Mouse (Mus musculus): Measurements from ENCODE around the gene Gria4.
"Not testable (repeated sequence)": the region's sequence is repeated elsewhere in the genome, so short reads cannot be mapped to it uniquely, and the experiment has no call there.

Gene Gria4

DNA sequence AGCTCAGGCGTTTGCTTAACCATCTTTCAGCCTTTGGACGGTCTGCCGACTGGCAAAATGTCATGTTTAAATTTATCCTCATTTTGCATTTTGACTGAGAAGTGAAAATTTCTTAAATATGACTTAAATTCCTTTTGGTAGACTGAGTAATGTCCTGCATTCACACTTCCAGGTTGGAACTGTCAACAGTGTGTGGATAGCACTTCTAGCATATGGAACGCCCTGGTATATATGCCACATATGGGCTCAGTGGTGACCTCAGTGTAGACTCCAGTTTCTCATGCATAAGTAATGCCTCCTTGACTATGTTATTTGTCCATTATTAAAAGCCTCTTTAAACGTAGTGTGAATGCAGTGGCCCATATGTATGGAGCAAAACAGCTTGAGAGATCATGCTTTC is 222.4 kb downstream of the Gria4 start:
- no peak for DNase-seq (ENCODE audit: low spot score in 2 of 2)

DNA sequence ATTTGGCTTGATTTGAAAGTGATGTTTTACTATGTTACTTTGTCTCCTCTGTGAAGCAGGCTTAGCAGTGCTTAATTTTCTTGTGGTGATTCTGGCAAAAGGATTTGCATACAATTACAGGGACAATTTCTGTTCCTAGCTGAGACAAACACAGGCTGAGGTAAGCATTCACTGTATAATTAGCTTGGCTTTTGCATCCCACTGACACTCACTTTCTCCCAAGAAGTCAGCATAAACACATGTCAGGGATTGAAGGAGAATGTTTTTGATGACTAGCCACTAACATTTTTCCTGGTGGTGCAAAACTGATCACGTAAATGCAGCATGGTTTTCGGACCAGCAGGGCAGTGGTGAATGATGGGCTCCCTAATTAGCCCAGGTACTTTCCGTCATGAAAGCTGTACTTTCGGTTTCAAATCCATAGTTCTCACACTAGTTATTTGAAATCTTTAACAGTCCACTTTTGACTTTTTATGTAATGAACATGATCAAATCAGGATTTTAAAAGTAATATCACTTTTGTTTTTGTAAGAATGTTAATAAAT is 240.5 kb downstream of the Gria4 start:
- no peak for DNase-seq (ENCODE audit: low spot score in 2 of 2)

DNA sequence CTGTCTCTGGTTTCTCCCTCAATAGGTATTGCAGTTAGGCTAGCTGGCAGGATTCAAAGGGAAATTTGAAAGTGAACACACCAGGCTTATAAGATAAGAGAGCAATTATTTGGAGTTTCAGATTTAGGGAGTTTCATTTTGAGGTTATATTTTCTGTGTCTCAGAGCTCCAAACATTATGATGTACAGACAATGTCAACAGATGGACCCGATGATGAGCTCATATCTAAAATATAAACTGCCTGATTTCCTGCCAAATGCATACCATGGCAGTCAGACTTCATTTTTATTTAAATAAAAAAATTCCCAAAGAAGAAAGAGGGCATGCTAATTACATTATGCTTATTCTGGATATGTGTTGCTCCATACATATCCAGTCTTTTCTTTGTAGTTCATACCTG is 256.8 kb downstream of the Gria4 start:
- DNase-seq (ENCODE audit: low spot score in 2 of 2): no peak

DNA sequence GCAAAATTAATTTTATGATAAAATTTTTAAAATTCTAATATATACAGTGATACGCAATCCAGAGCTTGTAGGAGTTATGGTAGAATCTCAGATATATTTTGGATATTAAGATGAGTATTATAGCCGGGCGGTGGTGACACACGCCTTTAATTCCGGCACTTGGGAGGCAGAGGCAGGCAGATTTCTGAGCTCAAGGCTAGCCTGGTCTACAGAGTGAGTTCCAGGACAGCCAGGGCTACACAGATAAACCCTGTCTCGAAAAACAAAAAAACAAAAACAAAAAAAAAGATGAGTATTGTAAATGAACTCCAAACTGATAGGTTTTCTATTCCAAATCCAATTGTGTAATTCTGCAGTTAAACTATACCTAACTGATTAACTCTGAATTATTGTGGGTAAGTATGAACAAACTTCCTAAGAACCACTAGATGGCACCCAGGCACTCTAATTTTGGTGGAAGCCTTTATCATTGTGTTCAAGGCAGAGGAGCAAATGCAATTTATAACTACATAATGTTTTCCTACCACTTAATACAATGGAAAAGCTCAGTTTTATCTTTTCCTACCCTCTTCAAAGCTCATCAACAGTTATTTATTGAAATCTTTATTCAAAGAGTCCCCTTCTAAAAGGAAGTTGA is 259.4 kb downstream of the Gria4 start:
- no peak for DNase-seq (ENCODE audit: low spot score in 2 of 2)

DNA sequence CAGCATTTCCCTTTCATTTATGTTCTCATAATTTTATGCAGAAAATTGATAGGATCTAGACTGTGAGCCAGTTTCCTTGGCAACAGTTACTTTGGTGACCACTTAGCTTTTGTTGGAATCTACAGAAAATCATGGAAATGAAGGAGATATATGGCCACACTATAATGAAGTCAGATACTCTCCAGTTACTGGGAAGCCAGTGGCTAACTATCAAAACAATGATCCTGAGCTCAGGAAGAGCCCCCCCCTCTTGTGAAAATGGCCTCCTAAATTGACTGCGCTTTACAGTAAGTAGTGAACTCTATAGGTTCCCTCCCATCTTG is 281.5 kb downstream of the Gria4 start:
- no peak for DNase-seq (ENCODE audit: low spot score in 2 of 2)

DNA sequence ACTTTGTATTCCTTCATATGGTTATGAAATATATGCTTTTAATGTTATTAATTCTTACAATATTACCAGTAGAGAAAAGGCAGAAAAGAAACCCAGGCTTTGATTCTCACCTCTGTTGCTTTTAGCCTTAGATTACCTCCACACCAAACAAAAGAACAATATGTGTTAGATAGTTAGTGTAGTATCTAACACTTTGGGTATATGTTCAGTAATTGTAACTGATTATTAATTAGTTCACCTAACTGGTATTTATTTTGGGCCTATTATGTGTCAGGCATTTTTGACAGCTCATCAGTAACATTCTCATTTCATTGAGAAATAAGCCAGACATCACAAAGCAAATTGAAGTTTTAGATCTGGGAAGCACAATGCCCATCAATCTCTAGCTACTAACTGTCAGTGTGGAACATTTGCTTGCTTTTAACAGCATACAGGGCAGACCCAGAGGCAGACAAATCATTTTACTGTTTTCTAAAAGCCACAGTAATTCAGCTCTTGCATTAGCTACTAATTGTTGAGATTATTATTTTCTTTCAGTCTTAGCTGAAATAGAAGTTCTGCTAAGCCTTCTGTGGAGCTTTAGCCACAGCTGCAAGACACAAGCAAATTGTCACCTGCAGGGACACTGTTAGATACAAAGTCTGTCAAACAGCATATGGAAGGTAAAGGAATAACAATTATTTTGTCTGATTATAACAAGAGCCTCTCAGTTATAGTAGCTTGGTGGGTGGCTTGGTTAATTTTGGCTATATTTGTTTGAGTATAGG is 282.1 kb downstream of the Gria4 start:
- DNase-seq (ENCODE audit: low spot score in 2 of 2): no peak

DNA sequence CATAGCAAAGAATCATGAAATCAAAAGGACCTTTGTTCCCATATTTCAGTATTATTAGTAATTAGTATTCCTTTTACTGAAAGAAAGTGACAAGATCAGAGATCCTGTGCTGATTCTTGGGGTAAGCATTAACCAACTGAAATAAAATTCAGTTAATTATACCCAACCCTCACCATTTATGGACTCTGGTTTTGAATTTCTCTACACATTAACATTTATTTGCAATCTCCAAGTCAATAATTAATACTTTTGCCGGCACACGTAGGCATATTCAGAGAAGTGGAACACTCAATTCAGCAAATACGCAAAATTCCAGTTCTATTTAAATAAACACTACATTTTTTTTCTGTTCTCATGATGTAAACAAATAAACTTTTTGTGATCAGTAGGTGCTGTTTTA is 289.9 kb downstream of the Gria4 start:
- DNase-seq (ENCODE audit: low spot score in 2 of 2): no peak

DNA sequence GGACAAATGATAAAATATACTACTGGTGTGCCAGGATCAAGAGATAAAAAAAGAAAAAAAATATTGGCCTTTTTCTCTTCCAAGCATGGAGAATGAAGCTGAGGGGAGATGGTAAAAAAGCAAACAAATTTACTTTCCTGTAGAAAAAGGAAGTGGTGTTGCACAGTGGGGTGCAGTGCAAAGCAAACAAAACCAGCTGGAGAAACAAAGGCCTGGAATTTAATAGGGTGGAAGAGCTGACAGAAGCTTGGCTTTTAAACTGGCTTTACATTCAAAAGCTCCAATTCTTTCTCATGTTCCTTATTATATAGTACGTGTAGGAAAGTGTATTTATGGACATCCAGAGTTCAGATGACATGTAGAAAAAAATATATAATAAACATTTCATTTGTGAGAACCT is 290.9 kb downstream of the Gria4 start:
- DNase-seq (ENCODE audit: low spot score in 2 of 2): no peak

DNA sequence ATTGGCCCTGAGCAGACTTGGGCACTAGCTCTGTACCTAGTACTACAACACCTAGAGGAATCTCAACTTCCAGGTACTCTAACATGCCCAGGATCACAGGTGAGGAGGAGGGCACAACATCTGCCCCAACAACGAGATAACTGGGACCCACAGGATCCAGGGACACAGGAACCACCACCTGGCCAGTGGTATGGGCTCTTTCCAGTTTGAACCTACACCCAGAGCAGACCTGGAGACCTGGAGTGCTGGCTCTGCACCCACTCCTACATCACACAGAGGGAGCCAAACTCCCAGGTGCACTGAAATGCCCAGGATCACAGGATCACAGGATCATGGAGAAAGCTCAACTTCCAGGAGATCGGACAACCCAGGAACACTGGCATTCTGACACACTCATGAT is 309.6 kb downstream of the Gria4 start:
- no peak for DNase-seq (ENCODE audit: low spot score in 2 of 2)

DNA sequence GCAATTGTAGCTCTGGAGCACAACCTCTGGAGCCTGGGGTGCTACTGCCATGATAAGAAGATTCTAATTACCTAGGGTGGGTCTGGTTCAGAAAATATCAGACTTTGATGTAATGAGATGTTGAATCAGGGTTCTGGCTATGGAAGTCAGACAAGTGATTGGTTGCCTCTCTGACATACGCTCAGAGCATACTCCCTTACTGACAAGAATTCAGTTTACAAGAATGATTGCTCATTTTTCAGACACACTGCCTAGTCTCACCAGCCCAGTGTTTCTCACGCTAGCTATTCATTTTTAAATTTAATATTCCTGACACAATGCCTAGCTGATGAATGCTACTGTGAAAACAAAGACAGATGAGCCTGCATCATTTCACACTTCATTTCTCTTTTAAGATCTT is 311.5 kb downstream of the Gria4 start:
- no peak for DNase-seq (ENCODE audit: low spot score in 2 of 2)

DNA sequence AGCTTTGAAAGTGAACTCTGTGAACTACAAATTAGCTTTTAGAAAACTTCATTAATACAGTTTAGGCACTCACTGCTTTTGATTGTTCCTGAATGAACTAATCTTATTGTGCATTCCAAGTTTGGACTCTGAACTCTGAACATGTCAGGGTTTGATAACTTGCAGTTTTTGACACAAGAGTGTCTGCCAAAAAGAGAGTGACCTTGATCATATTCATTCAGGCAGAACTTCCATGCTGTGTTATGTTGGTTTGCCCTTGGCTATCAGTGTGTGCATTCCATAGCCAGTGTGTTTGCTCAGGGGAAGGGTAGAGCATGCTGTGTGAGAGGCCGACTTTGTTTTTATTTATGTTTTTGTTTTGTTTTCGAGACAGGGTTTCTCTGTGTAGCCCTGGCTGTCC is 325.2 kb downstream of the Gria4 start:
- no peak for DNase-seq (ENCODE audit: low spot score in 2 of 2)

DNA sequence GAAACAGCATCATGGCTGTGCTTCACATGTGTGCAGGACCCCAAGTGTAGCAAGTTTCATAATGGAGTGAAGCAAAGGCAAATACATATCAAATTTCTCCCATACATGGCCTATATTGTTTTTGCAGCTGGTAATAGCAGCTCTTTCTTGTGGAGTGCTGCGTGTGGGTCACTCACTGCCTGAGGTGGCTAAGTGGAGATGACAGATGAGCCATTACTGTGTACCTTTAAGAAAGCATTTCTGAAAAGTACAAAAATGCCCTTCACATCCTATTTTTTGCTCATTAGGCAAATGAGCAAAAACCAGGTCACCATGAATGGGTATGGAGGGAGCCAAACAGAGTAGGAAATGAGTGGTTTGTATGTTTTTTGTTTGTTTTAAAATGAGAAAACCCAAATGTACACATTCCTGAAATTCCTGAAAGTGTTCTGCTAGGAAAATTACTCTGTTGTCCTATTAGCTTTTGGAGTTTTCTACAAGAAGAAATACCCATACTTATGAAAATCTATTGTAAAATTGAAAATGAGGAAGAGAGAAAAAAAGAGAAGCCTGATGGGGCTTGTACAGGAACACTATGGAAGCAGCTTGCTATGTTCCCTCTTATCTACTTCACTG is 336.5 kb downstream of the Gria4 start:
- no peak for DNase-seq (ENCODE audit: low spot score in 2 of 2)

DNA sequence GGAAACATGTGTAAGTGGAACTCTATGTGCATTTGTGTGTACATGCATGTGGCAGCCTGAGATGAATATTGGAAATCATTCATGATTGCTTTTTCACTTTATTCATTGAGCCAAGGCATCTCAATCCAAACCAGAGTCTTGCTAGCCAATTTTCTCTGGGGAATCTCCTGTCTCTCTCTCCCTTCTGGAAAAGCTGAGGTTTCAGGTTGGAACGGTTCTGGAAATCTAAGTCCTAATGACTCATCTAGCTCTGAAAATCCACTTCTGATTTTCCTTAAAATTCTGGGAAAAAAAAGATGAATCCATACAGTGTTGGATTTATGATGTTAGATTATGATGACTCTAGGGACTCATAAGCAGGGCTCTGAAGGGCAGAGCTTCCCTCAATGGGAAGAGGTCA is 337.8 kb downstream of the Gria4 start:
- no peak for DNase-seq (ENCODE audit: low spot score in 2 of 2)

DNA sequence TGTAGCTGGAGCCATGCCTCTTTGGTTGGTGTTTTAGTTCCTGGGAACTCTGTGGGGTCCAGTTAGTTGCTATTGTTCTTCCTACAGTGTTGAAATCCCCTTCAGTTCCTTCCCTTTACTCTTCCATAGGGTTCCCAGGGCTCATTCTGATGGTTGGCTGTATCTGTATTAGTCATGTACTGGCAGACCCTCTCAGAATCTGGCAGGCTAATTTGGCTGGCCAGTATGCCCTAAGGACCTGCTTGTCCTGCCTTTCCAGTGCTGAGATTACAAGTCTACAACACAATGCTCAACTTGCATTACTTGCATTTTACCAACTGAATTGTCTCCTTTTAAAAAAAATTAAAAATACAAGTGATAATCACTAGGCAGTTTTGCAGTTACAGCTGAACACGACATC is 338.4 kb downstream of the Gria4 start:
- no peak for DNase-seq (ENCODE audit: low spot score in 2 of 2)

DNA sequence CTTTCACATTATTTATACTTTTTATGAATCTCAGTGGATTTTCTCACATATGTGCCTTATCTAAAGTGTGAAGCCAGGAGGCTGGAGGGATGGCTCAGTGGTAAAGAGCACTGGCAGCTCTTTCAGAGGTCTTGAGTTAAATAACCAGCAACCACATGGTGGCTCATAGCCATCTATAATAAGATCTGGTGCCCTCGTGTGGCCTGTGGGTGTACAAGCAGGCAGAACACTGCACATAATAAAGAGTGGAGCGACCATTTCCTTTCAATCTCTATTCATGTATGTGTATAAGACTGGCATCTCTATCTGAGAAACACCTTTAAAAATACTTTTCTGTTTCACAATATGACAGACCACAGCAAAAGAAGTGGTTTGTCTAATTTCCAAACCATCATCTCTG is 353.1 kb downstream of the Gria4 start:
- DNase-seq (ENCODE audit: low spot score in 2 of 2): peak in 1 of 2 experiments; percentile 16

DNA sequence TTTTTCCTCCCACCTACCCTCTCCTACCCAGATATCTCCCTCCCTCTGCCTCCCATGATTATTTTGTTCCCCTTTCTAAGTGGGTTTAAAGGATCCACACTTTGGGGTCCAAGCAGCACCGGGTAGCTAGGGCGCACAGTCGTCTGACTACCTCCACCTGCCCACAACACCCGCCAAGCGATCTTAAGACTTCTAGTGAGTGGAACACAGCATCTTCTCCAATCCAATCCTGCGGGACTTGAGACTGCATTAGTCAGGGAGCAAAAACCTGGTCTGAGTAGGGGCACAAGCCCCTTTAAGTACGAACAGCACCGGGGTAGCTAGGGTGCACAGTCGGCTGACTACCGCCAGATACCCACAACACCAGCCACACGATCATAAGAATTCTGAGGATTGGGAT is 395.2 kb downstream of the Gria4 start:
- not testable (repeated sequence) for DNase-seq (ENCODE audit: low spot score in 2 of 2)

DNA sequence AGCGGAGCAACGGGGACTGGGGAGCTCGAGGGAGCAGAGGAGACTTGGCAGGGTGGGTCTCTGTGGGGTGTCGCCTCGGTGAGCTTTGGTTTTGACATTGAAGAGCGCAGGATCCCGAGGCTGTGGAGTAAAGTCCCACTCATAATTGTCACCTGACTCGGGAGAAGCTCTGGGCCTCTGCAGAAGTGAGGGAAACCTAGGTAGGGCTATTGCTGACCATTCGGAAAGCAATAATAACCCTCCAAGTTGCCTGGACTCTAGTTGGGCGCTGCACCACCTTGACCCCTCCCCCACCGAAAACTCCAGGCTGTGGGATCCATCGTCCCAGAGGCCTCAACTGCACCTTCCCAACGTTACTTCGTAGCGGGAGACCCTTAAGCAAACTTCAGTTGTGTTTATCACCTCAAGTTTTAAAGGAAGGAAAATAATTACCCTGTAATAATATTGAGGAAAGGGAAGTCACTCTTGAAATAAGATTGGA is 419.4 kb downstream of the Gria4 start:
- no peak for DNase-seq (ENCODE audit: low spot score in 2 of 2)

DNA sequence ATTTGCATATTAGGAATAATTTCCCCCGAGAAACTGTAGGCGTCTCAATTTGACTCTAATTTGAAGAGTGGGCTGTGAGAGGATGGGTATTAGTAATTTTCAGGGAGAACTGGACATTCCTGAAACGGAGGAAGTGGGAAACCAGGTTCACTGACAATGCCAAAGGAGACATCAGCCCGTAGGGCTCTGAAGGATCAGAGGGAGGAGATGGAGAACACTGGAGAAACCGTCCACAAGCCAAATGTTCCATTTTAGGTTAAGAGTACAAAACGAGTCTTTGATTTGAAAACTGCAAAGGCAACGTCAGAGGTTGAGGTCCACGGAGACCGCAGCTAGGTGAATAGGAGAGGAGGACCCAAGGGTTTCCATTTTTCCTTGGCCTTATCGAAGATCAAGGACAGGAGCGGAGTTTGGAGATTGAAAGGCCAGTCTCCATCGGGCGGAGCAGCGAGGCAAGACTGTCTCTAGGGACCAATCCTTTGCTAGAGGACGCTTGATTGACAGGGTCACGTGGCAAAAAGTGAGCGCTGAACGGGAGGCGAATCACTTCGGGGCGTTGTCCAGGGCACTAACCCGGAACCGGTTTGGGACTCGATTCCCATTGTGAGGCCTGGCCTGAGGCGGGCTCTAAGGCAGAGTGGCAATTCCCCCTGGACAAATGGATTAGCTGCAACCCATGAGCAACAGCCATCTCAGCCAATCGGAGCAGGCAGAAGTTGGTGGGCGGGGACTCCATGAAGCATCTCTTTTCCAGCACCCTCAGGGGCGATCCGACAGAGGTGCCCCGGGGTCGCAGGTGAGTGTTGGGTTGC is 420.0 kb downstream of the Gria4 start, which contains the start of gene Msantd4:
Gene Msantd4, plus strand, starts transcription at position 735 of the 812 bp plus-strand sequence.
- DNase-seq (ENCODE audit: low spot score in 2 of 2): peak; percentile 91 to 92

All from natural killer cell, adult 2 months (primary cell).